Mouse (Mus musculus) hindbrain, embryonic 15.5 days (tissue): Measurements from ENCODE around the gene Syt11. TPM values are rescaled to one million over a fixed set of nuclear protein-coding genes. Genes with fewer than 3 reads are reported as not detected.

Experiments used
- polyA plus RNA-seq: library from polyadenylated mRNA; unstranded; fragments of >200 nt; fragmentation: Nextera tagmentation; extraction: Ambion mirVana; gene quantifications from 2 replicates; pipeline ENCODE4 v1.2.1, GENCODE M21; 2015

The Syt11 gene
- polyA plus RNA-seq, 1 experiment from 2014 or later, result 239 TPM

Other genes starting within 250 kb of the Syt11 start
- gene Mex3a, start 242.8 kb downstream of the Syt11 start, polyA plus RNA-seq, result 26.4 and 28.6 TPM in 2 replicates
- 0.23 TPM in 1 of 2 replicates, not detected in the other for gene Rab25, start 226.9 kb downstream of the Syt11 start, polyA plus RNA-seq
- gene Lamtor2, start 222.1 kb downstream of the Syt11 start, polyA plus RNA-seq, result 201 and 205 TPM in 2 replicates
- 43.6 and 47.7 TPM in 2 replicates for gene Ubqln4, start 221.4 kb downstream of the Syt11 start, polyA plus RNA-seq
- gene Ssr2, start 199.3 kb downstream of the Syt11 start, polyA plus RNA-seq, result 146 and 149 TPM in 2 replicates
- 121 and 129 TPM in 2 replicates for gene Arhgef2, start 169.2 kb downstream of the Syt11 start, polyA plus RNA-seq
- gene Rxfp4, start 122.0 kb downstream of the Syt11 start, polyA plus RNA-seq, result not detected in 2 replicates
- 84.5 and 88.5 TPM in 2 replicates for gene Khdc4, start 89.4 kb downstream of the Syt11 start, polyA plus RNA-seq
- 64.4 and 66.8 TPM in 2 replicates for gene Rit1, start 58.3 kb downstream of the Syt11 start, polyA plus RNA-seq
- 13.2 and 13.5 TPM in 2 replicates for gene Gon4l, start 60.1 kb upstream of the Syt11 start, polyA plus RNA-seq
- 47.4 and 50.6 TPM in 2 replicates for gene Msto1, start 138.8 kb upstream of the Syt11 start, polyA plus RNA-seq
- 17.5 and 19.5 TPM in 2 replicates for gene Ash1l, start 175.5 kb upstream of the Syt11 start, polyA plus RNA-seq
- 121 and 129 TPM in 2 replicates for gene Dap3, start 176.0 kb upstream of the Syt11 start, polyA plus RNA-seq